Mouse (Mus musculus) heart, embryonic 12.5 days (tissue): ENCODE data around the gene Gm42674. TPM values are rescaled to one million over a fixed set of nuclear protein-coding genes. Genes with fewer than 3 reads are reported as not detected.

Source experiments
- ATAC-seq: fragments of 200-750 bp; cut with Nextera tagmentation; 2 replicates; pipeline ENCODE4 v1.8.0; 2017; ENCODE audit warnings: moderate TSS enrichment, moderate library complexity; ENCODE audit not compliant: insufficient number of reproducible peaks, low FRiP score
- H3K27ac ChIP-seq: fragments of 300-500 bp; sonication (generic); 2 replicates; pipeline ENCODE4 v1.5.1; 2016; ENCODE audit warnings: mild to moderate bottlenecking, moderate library complexity; ENCODE audit not compliant: poor library complexity, severe bottlenecking
- H3K27me3 ChIP-seq: fragments of 300-500 bp; sonication (generic); replicated peaks from 2 replicates; pipeline ENCODE4 v1.6.1; 2016; ENCODE audit warnings: mild to moderate bottlenecking, moderate library complexity
- H3K36me3 ChIP-seq: fragments of 300-500 bp; sonication (generic); 2 replicates; pipeline ENCODE4 v1.6.1; 2016; ENCODE audit warnings: mild to moderate bottlenecking, moderate library complexity
- H3K4me1 ChIP-seq: fragments of 300-500 bp; sonication (generic); replicated peaks from 2 replicates; pipeline ENCODE4 v1.6.1; 2016; ENCODE audit warnings: mild to moderate bottlenecking
- H3K4me2 ChIP-seq: fragments of 300-500 bp; sonication (generic); 2 replicates; pipeline ENCODE4 v1.6.1; 2016; ENCODE audit warnings: mild to moderate bottlenecking, moderate library complexity
- H3K4me3 ChIP-seq: fragments of 300-500 bp; sonication (generic); 2 replicates; pipeline ENCODE4 v1.5.1; 2016; ENCODE audit warnings: mild to moderate bottlenecking
- H3K9ac ChIP-seq: fragments of 300-500 bp; sonication (generic); 2 replicates; pipeline ENCODE4 v1.6.1; 2016; ENCODE audit warnings: mild to moderate bottlenecking, moderate library complexity
- H3K9me3 ChIP-seq: fragments of 300-500 bp; sonication (generic); replicated peaks from 2 replicates; pipeline ENCODE4 v1.6.1; 2016; ENCODE audit warnings: mild to moderate bottlenecking, moderate library complexity
- WGBS: fragments of 180-500 bp; shearing (Covaris S2); methylation state at CpG from one replicate; pipeline ENCODE4 v1.1.7; 2016; 5-methylcytosine and 5-hydroxymethylcytosine counted together
- polyA plus RNA-seq: library from polyadenylated mRNA; unstranded; fragments of >200 nt; fragmentation: Nextera tagmentation; extraction: Ambion mirVana; gene quantifications from 2 replicates; pipeline ENCODE4 v1.2.1, GENCODE M21; 2016

The Gm42674 gene
- polyA plus RNA-seq, 1 experiment from 2014 or later, result not detected

DNA sequence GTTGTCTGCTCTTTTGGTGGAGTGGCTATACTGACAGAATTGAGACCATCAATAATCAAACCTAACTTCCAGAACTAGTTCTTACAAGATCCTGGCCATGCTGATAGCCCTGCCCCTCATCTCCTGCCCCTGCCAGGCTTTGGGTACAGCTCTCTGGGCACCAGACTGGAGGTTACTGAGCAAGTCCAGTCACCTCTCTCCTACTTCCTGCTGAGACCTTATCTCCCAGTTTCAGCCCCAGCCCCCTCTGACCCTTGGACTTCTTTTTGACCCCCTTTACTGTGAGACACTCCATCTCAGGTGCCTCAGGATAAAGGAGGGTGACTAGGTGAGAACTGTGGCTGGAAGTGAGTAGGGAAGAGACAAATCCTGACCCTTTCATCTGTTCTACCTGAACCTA lies 7.4 kb downstream of the Gm42674 start:
- Histone ChIP-seq H3K27me3 (peaks cover 6% of the 10 kb centered on the region; the same call in 1 of the 2 replicates), H3K4me3 (no peak overlapping the region)
- no peak for ATAC-seq

DNA sequence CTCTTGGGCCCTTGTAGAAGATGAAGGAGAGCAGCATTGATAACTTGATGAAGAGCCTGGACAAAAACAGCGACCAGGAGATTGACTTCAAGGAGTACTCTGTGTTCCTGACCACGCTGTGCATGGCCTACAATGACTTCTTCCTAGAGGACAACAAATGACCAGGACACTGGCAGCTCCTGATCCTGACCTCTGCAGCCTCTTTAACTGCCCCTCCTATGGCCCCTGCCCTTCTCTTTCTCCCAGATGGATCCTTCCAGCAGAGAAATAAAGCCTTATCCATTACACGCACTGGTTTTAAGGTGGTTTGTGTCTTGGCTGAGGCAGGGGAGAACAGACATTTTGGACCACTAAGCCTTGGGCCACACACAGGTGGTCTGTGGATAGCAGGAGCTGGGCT lies 9.8 kb downstream of the Gm42674 start:
- H3K27ac ChIP-seq, result no peak overlapping the region
- WGBS, result 79% methylated on average over 3 of the region's 3 CpGs
- no peak overlapping the region for H3K4me3 ChIP-seq
- H3K9me3 ChIP-seq, result no peaks in the 10 kb centered on the region
- H3K36me3 ChIP-seq, result no peaks in the 10 kb centered on the region
- peaks cover 11% of the 10 kb centered on the region for H3K4me1 ChIP-seq
- H3K27me3 ChIP-seq, result peaks cover 6% of the 10 kb centered on the region; the same call in 1 of the 2 replicates
- no peak overlapping the region for H3K9ac ChIP-seq
- ATAC-seq, result no peak
- H3K4me2 ChIP-seq, result no peak overlapping the region

More for the DNA sequence above, 7.4 kb downstream of the Gm42674 start:
- Histone ChIP-seq H3K4me1 (peaks cover 17% of the 10 kb centered on the region), H3K4me2 (no peak overlapping the region), H3K9me3 (no peaks in the 10 kb centered on the region), H3K27ac (no peak overlapping the region), H3K36me3 (no peaks in the 10 kb centered on the region), H3K9ac (no peak overlapping the region)

- WGBS, result 55% methylated on average over 4 of the region's 4 CpGs
- Histone ChIP-seq H3K9ac (no peak overlapping the region), H3K27me3 (peaks cover 6% of the 10 kb centered on the region; the same call in 1 of the 2 replicates)
Measured at GRCm38 (mm10) chr3:90612061-90612460, 10.4 kb downstream of the Gm42674 start.

DNA sequence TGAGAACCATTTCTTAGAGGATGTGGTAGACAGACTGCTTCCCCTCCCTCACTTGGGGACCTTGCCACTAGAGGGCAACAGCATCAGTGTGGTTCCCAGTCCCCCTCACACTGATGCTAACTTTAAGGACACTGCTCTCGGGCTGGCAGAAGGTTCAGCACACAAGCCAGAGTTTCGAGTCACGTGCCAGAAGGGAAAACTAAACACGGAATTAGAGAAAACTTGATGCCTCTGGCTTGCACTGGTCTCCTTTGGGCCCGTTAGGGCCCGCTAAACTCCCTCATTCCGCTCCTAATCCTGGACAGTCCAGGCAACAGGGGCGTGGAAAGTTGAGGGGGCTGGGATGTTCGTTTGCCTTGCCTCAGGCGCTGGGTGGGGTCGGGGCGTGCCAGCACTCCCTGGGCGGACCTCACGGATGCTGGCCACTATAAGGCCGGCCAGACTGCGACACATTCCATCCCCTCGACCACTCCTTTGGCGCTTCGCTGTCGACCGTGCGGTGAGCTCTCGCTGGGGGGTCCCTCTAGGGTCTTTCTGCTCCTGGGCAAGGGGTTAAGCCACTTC lies 11.1 kb downstream of the Gm42674 start, which contains the start of gene S100a6:
Gene S100a6, plus strand, starts transcription at position 155 of the 564 bp plus-strand sequence.
- Histone ChIP-seq H3K27me3 (peaks cover 6% of the 10 kb centered on the region; the same call in 1 of the 2 replicates), H3K36me3 (no peaks in the 10 kb centered on the region), H3K4me3 (peak within 1 kb of the TSS; percentile 45), H3K4me2 (peak within 1 kb of the TSS; percentile 88), H3K9ac (peak within 1 kb of the TSS; percentile 52), H3K4me1 (peaks cover 11% of the 10 kb centered on the region), H3K9me3 (no peaks in the 10 kb centered on the region), H3K27ac (no peak within 1 kb of the TSS)
- under 1% methylated on average over 23 of the region's 23 CpGs for WGBS
- peak; percentile 74 for ATAC-seq

More at GRCm38 (mm10) chr3:90612061-90612460, 10.4 kb downstream of the Gm42674 start:
- ATAC-seq, result no peak
- no peaks in the 10 kb centered on the region for H3K36me3 ChIP-seq
- no peak overlapping the region for H3K4me2 ChIP-seq
- H3K27ac ChIP-seq, result no peak overlapping the region
- H3K4me1 ChIP-seq, result peaks cover 11% of the 10 kb centered on the region
- H3K4me3 ChIP-seq, result no peak overlapping the region
- H3K9me3 ChIP-seq, result no peaks in the 10 kb centered on the region

- H3K27me3 ChIP-seq, result peaks cover 6% of the 10 kb centered on the region; the same call in 1 of the 2 replicates
- no peaks in the 10 kb centered on the region for H3K36me3 ChIP-seq
- H3K4me3 ChIP-seq, result peak overlapping the region; percentile 45; the same call in 1 of the 2 replicates
- H3K27ac ChIP-seq, result no peak overlapping the region
- H3K9me3 ChIP-seq, result no peaks in the 10 kb centered on the region
- 47% methylated on average over 7 of the region's 7 CpGs for WGBS
- H3K4me2 ChIP-seq, result peak overlapping the region; percentile 88
- no peak for ATAC-seq
- H3K9ac ChIP-seq, result no peak overlapping the region
- peaks cover 11% of the 10 kb centered on the region for H3K4me1 ChIP-seq
Measured at GRCm38 (mm10) chr3:90613461-90614147, 11.9 kb downstream of the Gm42674 start.

DNA sequence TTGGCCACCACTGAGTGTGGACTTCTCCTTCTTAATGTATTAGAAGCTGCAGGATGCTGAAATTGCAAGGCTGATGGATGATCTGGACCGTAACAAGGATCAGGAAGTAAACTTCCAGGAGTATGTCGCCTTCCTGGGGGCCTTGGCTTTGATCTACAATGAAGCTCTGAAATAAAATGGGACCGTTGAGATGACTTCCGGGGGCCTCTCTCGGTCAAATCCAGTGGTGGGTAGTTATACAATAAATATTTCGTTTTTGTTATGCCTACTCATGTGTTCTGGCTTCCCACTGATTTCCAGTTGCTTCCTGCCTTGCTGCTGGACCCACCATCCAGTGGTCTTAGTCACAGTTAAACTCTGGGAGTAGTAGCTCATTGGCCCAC lies 12.4 kb downstream of the Gm42674 start:
- WGBS, result 79% methylated on average over 6 of the region's 6 CpGs
- H3K4me1 ChIP-seq, result peaks cover 11% of the 10 kb centered on the region
- no peak overlapping the region for H3K4me2 ChIP-seq
- no peak overlapping the region for H3K4me3 ChIP-seq
- no peak overlapping the region for H3K27ac ChIP-seq
- H3K27me3 ChIP-seq, result peaks cover 6% of the 10 kb centered on the region; the same call in 1 of the 2 replicates
- ATAC-seq, result no peak
- no peaks in the 10 kb centered on the region for H3K9me3 ChIP-seq
- H3K9ac ChIP-seq, result no peak overlapping the region
- no peaks in the 10 kb centered on the region for H3K36me3 ChIP-seq

- Histone ChIP-seq H3K36me3 (no peaks in the 10 kb centered on the region), H3K4me1 (peaks cover 11% of the 10 kb centered on the region), H3K4me3 (no peak overlapping the region), H3K4me2 (no peak overlapping the region), H3K9ac (no peak overlapping the region), H3K9me3 (no peaks in the 10 kb centered on the region), H3K27me3 (peaks cover 6% of the 10 kb centered on the region; the same call in 1 of the 2 replicates), H3K27ac (no peak overlapping the region)
- WGBS, result 72% methylated on average over 11 of the region's 11 CpGs
- ATAC-seq, result no peak
Measured at GRCm38 (mm10) chr3:90614611-90615251, 13.0 kb downstream of the Gm42674 start.

GRCm38 (mm10) chr3:90615415-90615814 lies 13.7 kb downstream of the Gm42674 start:
- H3K27ac ChIP-seq, result no peak overlapping the region
- 0 out of 2 replicates have a peak overlapping the region, but pooled peaks have one; percentile 19 for H3K4me2 ChIP-seq
- H3K9me3 ChIP-seq, result no peaks in the 10 kb centered on the region
- peaks cover 6% of the 10 kb centered on the region; the same call in 1 of the 2 replicates for H3K27me3 ChIP-seq
- H3K4me3 ChIP-seq, result no peak overlapping the region
- no peaks in the 10 kb centered on the region for H3K36me3 ChIP-seq
- H3K9ac ChIP-seq, result no peak overlapping the region
- peaks cover 11% of the 10 kb centered on the region for H3K4me1 ChIP-seq
- 0 out of 2 replicates have a peak, but pooled peaks have one; percentile 5 for ATAC-seq
- WGBS, result 9% methylated on average over 7 of the region's 7 CpGs

DNA sequence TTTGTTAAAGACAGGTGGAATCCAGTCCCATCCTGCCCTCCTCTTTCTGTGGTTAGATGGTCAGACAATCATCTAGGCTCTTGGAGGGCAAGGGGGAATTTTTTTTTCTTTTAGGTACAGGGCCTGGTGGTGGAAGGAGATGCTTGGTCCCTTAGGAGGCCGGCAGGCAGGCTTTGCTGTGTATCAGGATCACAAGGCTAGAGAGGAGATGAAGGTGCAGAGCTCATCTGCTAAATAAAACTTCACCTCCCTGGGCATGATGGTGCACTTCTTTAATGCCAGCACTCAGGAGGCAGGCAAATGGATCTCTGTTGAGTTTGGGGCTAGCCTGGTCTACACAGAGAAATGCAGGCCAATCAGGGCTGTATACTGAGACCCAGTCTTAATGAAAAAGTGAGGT lies 14.2 kb downstream of the Gm42674 start:
- 75% methylated on average over 1 of the region's 1 CpGs for WGBS
- peaks cover 11% of the 10 kb centered on the region for H3K4me1 ChIP-seq
- H3K4me2 ChIP-seq, result no peak overlapping the region

DNA sequence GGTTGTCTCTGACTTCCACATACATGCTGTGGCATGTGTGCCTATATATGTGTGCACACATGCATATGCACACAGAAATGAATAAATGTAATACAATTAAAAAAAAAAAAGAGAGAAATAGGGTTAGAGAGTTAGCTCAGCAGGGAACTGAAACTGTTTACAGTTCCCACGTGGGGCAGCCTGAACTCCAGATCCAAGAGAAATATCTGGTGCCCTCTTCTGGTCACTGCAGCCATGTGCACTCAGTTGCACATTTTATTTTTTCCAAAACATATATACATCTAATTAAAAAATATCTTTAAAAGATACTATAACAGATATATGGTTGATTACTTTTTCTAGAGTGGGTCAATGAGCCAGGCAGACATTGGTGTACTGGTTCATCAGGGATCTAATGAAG lies 15.9 kb downstream of the Gm42674 start:
- H3K27me3 ChIP-seq, result peaks cover 6% of the 10 kb centered on the region; the same call in 1 of the 2 replicates
- no peak overlapping the region for H3K27ac ChIP-seq
- H3K4me2 ChIP-seq, result no peak overlapping the region
- no peak overlapping the region for H3K4me3 ChIP-seq
- 10% methylated on average over 1 of the region's 1 CpGs for WGBS
- ATAC-seq, result no peak
- H3K36me3 ChIP-seq, result no peaks in the 10 kb centered on the region
- no peak overlapping the region for H3K9ac ChIP-seq
- H3K4me1 ChIP-seq, result peaks cover 11% of the 10 kb centered on the region
- no peaks in the 10 kb centered on the region for H3K9me3 ChIP-seq

More for the DNA sequence above, 14.2 kb downstream of the Gm42674 start:
- Histone ChIP-seq H3K9me3 (no peaks in the 10 kb centered on the region), H3K9ac (no peak overlapping the region), H3K4me3 (no peak overlapping the region), H3K36me3 (no peaks in the 10 kb centered on the region), H3K27ac (no peak overlapping the region), H3K27me3 (peaks cover 6% of the 10 kb centered on the region; the same call in 1 of the 2 replicates)
- no peak for ATAC-seq

DNA sequence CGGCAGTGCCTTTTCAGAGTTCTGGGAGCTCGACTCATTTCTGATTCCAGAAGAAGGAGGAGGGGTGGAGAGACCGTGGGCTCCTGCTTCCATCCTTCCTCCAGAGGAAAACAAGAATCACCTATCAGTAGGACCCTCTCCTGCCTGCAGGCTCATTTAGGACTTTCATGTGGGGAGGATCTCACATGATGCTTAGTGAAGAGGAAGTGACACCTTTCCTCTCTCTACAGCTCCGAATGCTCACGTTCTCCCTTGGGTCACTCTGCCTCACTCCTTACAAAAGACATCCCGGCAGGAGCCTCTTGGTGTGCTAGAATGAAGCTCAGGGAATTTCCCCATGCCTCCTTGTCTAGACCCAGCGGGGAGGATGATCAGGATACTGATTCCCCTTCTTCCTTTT lies 19.8 kb downstream of the Gm42674 start:
- no peak overlapping the region for H3K4me2 ChIP-seq
- no peaks in the 10 kb centered on the region for H3K9me3 ChIP-seq
- WGBS, result 39% methylated on average over 7 of the region's 7 CpGs
- peaks cover 13% of the 10 kb centered on the region for H3K4me1 ChIP-seq
- H3K27ac ChIP-seq, result no peak overlapping the region
- H3K4me3 ChIP-seq, result no peak overlapping the region
- H3K27me3 ChIP-seq, result no peaks in the 10 kb centered on the region
- ATAC-seq, result no peak
- H3K9ac ChIP-seq, result no peak overlapping the region
- H3K36me3 ChIP-seq, result no peaks in the 10 kb centered on the region
